Mouse (Mus musculus) E14TG2a.4 (cell line): Measurements from ENCODE around the gene Slc1a1.

Source experiments
- CTCF ChIP-seq: conservative IDR thresholded peaks from 2 replicates; pipeline ENCODE4 v1.5.1; 2014; ENCODE audit warnings: low read length
- NANOG ChIP-seq: IDR thresholded peaks from 2 replicates; pipeline ENCODE4 v1.6.1; 2014; ENCODE audit warnings: borderline replicate concordance, low read length, mixed read lengths
- POU5F1 ChIP-seq: IDR thresholded peaks from 2 replicates; pipeline ENCODE4 v1.6.1; 2014; ENCODE audit warnings: low read length, borderline replicate concordance

- TF ChIP-seq CTCF (no peak), NANOG (no peak), POU5F1 (no peak)
These were observed 81.6 kb downstream of the Slc1a1 start for GRCm38 (mm10) chr19:28916492-28916891.
